Mouse (Mus musculus): ENCODE results near the gene Capn11.

DNA sequence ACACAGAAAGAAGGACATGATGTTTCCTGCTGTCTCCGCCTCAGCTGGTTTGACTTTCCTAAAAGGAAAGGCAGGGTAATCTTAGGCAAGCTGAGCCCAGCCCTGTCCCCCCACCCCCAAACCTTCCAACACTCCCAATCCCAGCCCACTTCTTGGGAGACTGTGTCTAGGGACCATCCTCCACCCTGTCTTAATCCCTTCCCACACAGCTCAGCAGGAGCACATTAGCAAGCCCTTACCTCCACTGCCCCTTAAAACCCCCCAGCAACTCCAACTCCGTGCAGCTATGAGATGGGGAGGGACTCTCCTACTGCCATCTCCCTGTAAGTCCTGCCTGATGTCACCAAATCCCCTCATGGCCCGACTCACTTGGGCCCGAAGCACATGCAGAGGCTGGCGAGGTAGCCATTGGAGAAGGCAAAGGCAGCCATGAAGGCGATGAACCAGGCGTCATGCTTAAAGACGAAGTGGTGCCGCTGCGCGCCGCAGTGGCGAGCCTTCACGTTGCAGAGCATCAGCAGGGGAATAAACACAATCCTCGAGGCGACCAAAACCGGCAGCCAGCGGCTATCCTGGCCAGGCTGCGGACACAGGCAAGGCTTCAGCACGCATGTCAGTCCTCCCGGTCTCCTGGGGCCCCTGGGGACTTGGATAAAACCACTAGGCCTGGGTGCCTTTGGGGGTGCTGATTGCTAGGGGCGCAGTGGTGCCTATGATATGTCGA, 73.2 kb downstream of the Capn11 start:
- TF ChIP-seq CTCF (IDR thresholded peaks at IDR 0.05; ENCODE audit: insufficient read depth, low read depth, low read length): no peak
- no peak for TF ChIP-seq POLR2A (IDR thresholded peaks at IDR 0.05; ENCODE audit: insufficient read depth, low read depth, low read length)

Measured in olfactory bulb, adult 2 months (tissue).